Mouse (Mus musculus) small intestine, adult 2 months (tissue): ENCODE results near the gene Cby3. TPM values are rescaled to one million over a fixed set of nuclear protein-coding genes. Genes with fewer than 3 reads are reported as not detected.
A peak's percentile ranks its signal among the peaks of the same experiment; 100 is the strongest.

Experiments used
- H3K27ac ChIP-seq: fragments of 200-500 bp; 2 replicates; pipeline ENCODE4 v1.5.1; 2012; ENCODE audit warnings: low read depth, low read length, control low read depth, inconsistent platforms; ENCODE audit not compliant: insufficient read depth
- H3K27me3 ChIP-seq: fragments of 200-500 bp; 2 replicates; pipeline ENCODE4 v1.6.1; 2012; ENCODE audit warnings: mild to moderate bottlenecking, moderate library complexity, low read length, inconsistent platforms; ENCODE audit not compliant: control insufficient read depth, insufficient read depth
- H3K36me3 ChIP-seq: fragments of 200-500 bp; 2 replicates; pipeline ENCODE4 v1.6.1; 2012; ENCODE audit warnings: mild to moderate bottlenecking, low read length, control low read depth, inconsistent platforms; ENCODE audit not compliant: control insufficient read depth, insufficient read depth
- H3K4me1 ChIP-seq: fragments of 200-500 bp; 2 replicates; pipeline ENCODE4 v1.6.1; 2012; ENCODE audit warnings: low read length, inconsistent platforms, mixed read lengths; ENCODE audit not compliant: control insufficient read depth, insufficient read depth, insufficient read length
- H3K4me3 ChIP-seq: fragments of 200-500 bp; 2 replicates; pipeline ENCODE4 v1.5.1; 2012; ENCODE audit warnings: low read depth, mild to moderate bottlenecking, control low read depth, inconsistent platforms, low read length, moderate library complexity
- CTCF ChIP-seq: fragments of 200-500 bp; IDR thresholded peaks from 2 replicates; pipeline ENCODE4 v1.5.1; 2012; ENCODE audit warnings: low read depth, mild to moderate bottlenecking, control low read depth, inconsistent platforms, low read length, moderate library complexity, mixed read lengths; ENCODE audit not compliant: insufficient replicate concordance, insufficient read length; ENCODE audit errors: extremely low read depth
- POLR2A ChIP-seq: fragments of 200-500 bp; IDR thresholded peaks from 2 replicates; pipeline ENCODE4 v1.6.1; 2012; ENCODE audit warnings: low read depth, mild to moderate bottlenecking, control low read depth, inconsistent platforms, low read length, moderate library complexity
- WGBS: fragments of 180-500 bp; shearing (Covaris S2); methylation state at CpG from one replicate; pipeline ENCODE4 v1.1.7; 2018; 5-methylcytosine and 5-hydroxymethylcytosine counted together
- polyA plus RNA-seq: library from polyadenylated mRNA; depleted of rRNA; stranded (reverse); fragments of >200 nt; gene quantifications from 2 replicates; pipeline ENCODE4 v1.2.3, GENCODE M21; 2012

Gene Cby3
- polyA plus RNA-seq, 1 experiment: 0.51 TPM

- 0 out of 2 replicates have a peak, but pooled peaks cover 2% of the 10 kb centered on the region for H3K4me1 ChIP-seq
- no peak for TF ChIP-seq CTCF
- TF ChIP-seq POLR2A: no peak
- no peaks in the 10 kb centered on the region for H3K27me3 ChIP-seq
- no peak overlapping the region for H3K4me3 ChIP-seq
- no peak overlapping the region for H3K27ac ChIP-seq
- 95% methylated on average over 1 of the region's 1 CpGs for WGBS
- H3K36me3 ChIP-seq: no peaks in the 10 kb centered on the region
Measured at GRCm38 (mm10) chr11:50373621-50374020, 19.4 kb downstream of the Cby3 start.

- WGBS: 95% methylated on average over 13 of the region's 13 CpGs
- TF ChIP-seq POLR2A (no peak), CTCF (no peak)
Measured at GRCm38 (mm10) chr11:50374286-50375015, 20.2 kb downstream of the Cby3 start.

GRCm38 (mm10) chr11:50375421-50375820, 21.2 kb downstream of the Cby3 start:
- TF ChIP-seq CTCF (no peak), POLR2A (no peak)
- no peak overlapping the region for H3K4me3 ChIP-seq
- H3K27ac ChIP-seq: no peak overlapping the region
- 96% methylated on average over 5 of the region's 5 CpGs for WGBS
- peaks cover 6% of the 10 kb centered on the region for H3K36me3 ChIP-seq
- H3K4me1 ChIP-seq: peaks cover 7% of the 10 kb centered on the region; the same call in 1 of the 2 replicates
- H3K27me3 ChIP-seq: no peaks in the 10 kb centered on the region

More at GRCm38 (mm10) chr11:50374286-50375015, 20.2 kb downstream of the Cby3 start:
- Histone ChIP-seq H3K4me3 (no peak overlapping the region), H3K27me3 (no peaks in the 10 kb centered on the region), H3K27ac (no peak overlapping the region), H3K4me1 (peaks cover 5% of the 10 kb centered on the region; the same call in 1 of the 2 replicates), H3K36me3 (peaks cover 2% of the 10 kb centered on the region; the same call in 1 of the 2 replicates)

GRCm38 (mm10) chr11:50376156-50376790, 22.0 kb downstream of the Cby3 start:
- TF ChIP-seq CTCF: no peak
- no peak for TF ChIP-seq POLR2A
- H3K4me3 ChIP-seq: peak overlapping the region; percentile 83; the same call in 1 of the 2 replicates

GRCm38 (mm10) chr11:50376911-50377891, 22.9 kb downstream of the Cby3 start, which contains the start of gene Hnrnph1:
TSS of gene Hnrnph1 (plus strand) at chr11:50376990.
- peaks cover 12% of the 10 kb centered on the region for H3K36me3 ChIP-seq
- peak within 1 kb of the TSS; percentile 83 for H3K4me3 ChIP-seq
- TF ChIP-seq CTCF: no peak
- peak; percentile 98 for TF ChIP-seq POLR2A
- WGBS: under 1% methylated on average over 76 of the region's 76 CpGs
- peaks cover 6% of the 10 kb centered on the region; the same call in 1 of the 2 replicates for H3K4me1 ChIP-seq
- H3K27ac ChIP-seq: peak within 1 kb of the TSS; percentile 94
- no peaks in the 10 kb centered on the region for H3K27me3 ChIP-seq

More at GRCm38 (mm10) chr11:50376156-50376790, 22.0 kb downstream of the Cby3 start:
- Histone ChIP-seq H3K36me3 (peaks cover 9% of the 10 kb centered on the region), H3K27me3 (no peaks in the 10 kb centered on the region), H3K4me1 (peaks cover 7% of the 10 kb centered on the region; the same call in 1 of the 2 replicates), H3K27ac (peak overlapping the region; percentile 94)
- 37% methylated on average over 10 of the region's 10 CpGs for WGBS

GRCm38 (mm10) chr11:50377892-50378684, 23.8 kb downstream of the Cby3 start:
- Histone ChIP-seq H3K4me1 (peaks cover 6% of the 10 kb centered on the region; the same call in 1 of the 2 replicates), H3K4me3 (peak overlapping the region; percentile 74), H3K27me3 (no peaks in the 10 kb centered on the region), H3K36me3 (peaks cover 18% of the 10 kb centered on the region), H3K27ac (peak overlapping the region; percentile 93)
- TF ChIP-seq POLR2A (peak; percentile 30; the same call in 1 of the 2 replicates), CTCF (peak; percentile 68)
- under 1% methylated on average over 71 of the region's 71 CpGs for WGBS
